Mouse (Mus musculus) monocyte, adult 2 months (primary cell): ENCODE data around the gene Mrpl39.

ENCODE experiments used
- DNase-seq, 2 experiments: peaks; one replicate each; pipeline ENCODE4 v3.0.0; 2022; ENCODE audit warnings: low spot score in 2 of 2, low read depth in 1 of 2

The Mrpl39 gene

GRCm38 (mm10) chr16:84744703-84745490, 9.4 kb upstream of the Mrpl39 start:
- DNase-seq, result no peak

DNA sequence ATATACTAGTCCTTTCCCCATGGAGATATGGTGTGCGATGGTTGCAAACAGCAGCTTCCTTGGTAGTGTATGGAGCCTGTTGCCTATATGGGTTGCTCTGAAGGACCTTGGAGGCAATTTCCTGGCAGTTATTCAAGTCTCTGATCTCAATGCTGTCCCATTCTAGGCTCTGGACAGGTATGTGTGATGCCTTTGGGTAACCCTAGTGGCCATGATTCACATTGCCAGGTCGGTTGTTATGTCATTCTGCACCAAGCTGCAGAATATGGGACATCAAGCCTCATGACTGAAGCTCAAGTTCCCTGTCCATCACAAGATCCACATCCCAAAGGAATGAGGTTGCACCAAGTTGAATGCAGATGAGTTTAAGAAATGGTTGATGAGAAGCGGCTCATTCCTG, 1.8 kb upstream of the Mrpl39 start:
- DNase-seq, result no peak

GRCm38 (mm10) chr16:84734806-84735165, 756 bp downstream of the Mrpl39 start:
- DNase-seq, result no peak

GRCm38 (mm10) chr16:84720670-84721069, 14.9 kb downstream of the Mrpl39 start:
- DNase-seq, result no peak

DNA sequence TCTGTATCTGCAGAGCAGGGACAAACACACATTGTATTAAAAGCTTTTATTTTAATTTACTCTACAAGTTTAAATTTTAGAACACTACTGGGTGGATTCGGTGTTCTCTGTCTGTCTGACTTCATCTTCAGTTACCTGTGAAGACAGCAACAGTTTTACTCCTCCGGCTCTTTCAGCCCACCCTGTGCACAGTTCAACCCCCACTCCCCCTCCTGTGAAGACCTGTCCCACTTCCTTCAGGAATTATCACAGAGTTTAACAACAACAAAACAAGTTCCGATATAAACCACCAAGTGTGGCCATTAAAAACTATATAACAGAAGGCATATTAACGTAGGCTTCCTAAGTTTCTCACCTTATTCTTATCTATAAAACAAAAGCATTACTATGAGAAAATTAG, 17.3 kb downstream of the Mrpl39 start:
- no peak for DNase-seq

DNA sequence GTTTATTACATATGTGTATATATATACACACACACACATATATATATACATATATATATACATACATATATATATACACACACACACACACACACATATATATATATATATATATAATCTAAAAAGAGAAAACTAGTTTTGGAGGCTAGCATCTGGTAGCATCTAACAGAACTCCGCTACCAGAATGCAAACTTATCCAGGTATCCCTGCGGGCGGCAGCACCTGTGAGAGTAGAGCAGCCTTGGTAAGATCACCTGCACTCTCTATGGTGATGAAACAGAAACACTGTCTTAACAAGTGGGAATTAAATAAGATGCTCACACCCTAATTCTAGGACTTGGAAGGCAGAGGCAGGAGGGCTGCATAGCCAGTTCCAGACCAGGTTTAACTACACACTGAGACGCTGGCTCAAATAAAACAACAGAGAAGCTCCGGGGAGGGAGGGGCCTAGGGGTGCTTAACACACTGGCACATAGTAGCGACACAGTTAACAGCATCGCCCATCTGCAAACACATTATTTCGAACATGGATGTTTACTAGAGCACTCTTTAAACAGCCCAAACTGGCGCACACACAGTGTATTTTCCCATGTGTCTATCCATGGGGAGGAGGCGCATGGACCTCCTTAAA, 17.8 kb downstream of the Mrpl39 start:
- DNase-seq, result no peak

DNA sequence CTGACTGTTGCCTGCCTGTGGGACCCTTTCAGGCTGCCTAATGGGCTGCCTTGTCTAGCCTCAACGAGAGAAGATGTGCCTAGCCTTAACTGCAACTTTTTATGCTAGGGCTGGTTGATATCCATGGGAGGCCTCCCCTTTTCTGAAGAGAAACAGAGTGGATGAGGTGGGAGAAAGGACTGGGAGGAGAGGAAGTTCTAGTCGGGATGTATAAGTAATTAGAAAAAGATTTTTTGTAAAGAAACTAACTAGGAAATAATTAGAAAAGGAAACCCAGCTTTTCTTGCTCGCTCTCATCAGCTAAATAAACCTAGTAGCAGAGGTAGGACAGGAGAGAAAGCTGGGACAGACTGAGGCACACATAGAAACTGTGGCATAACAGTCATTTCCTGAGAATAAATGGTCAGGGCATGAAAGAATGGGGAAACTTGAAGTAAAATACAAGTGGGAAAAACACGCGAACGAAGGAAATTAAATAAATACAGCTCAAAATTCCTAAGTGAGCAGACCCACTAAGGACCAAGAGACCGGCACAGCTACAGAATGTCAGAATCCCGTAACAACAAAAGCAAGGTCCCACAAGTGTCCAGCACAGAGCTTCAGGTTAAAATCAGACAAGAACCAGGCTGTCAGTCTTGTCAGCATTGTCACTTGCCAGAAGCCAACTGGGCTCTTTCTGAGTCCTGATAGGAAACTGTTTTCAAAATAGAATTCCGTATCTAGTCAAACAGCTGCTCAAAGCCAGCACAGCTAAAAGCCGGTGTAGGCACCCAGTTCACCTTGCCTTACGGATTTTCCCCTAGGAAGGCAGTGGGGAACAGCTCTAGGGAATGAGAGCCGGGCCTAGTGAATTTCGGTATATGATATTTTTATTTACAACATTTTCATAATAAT, 18.6 kb downstream of the Mrpl39 start:
- DNase-seq, result no peak

DNA sequence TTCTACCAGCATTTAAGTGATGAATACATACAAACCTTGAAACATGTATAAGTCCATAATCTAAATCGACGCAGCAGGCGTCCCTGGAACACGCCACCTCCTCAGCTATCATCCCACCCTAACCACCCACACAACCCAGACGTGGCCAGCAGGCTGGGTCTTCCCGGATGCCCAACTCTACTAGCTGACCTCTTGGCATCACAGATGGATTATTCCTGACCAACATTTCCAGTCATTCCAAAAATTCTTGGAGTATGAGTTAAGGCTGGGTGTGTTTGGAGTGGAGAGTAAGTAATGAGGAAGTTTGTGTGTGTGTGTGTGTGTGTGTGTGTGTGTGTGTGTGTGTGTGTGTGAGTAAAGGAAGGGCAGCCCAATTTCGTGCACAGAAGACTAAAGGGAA, 19.3 kb downstream of the Mrpl39 start:
- DNase-seq, result no peak

- DNase-seq, result no peak
Observed at GRCm38 (mm10) chr16:84714978-84715377, 20.6 kb downstream of the Mrpl39 start.

- no peak for DNase-seq
Observed at GRCm38 (mm10) chr16:84713926-84714325, 21.6 kb downstream of the Mrpl39 start.

GRCm38 (mm10) chr16:84713156-84713555, 22.4 kb downstream of the Mrpl39 start:
- no peak for DNase-seq

- no peak for DNase-seq
Observed at GRCm38 (mm10) chr16:84708649-84709048, 26.9 kb downstream of the Mrpl39 start.

- DNase-seq, result no peak
Observed at GRCm38 (mm10) chr16:84707802-84708201, 27.7 kb downstream of the Mrpl39 start.

GRCm38 (mm10) chr16:84706571-84706970, 29.0 kb downstream of the Mrpl39 start:
- DNase-seq, result no peak

- no peak for DNase-seq
Observed at GRCm38 (mm10) chr16:84705507-84705906, 30.0 kb downstream of the Mrpl39 start.

DNA sequence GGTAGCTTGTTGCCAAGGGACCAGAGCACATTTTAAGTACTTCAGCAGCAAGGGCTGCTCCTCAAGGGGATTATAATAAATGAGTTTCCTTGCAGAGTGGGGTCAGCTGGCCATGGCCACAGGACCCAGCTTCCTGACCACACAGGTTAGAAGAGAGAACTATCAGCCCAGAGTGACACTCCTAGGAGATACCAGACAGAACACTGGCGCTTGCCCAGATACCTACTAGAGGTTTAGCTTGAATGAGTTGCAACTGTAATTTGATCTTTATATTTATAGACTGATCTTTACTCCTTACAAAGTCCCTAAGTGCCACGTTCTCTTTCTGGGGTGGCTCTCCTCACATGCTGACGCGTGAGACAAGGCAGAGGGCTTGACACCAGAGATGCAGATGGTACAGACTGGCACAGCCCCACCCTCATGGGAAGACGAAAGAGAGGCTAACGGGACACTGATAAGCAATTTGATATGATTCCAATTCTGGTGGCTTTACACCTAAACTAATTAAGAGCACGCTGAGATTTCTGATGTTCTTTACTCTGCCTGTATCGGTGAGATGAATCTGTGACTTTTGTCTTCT, 30.8 kb downstream of the Mrpl39 start:
- no peak for DNase-seq

DNA sequence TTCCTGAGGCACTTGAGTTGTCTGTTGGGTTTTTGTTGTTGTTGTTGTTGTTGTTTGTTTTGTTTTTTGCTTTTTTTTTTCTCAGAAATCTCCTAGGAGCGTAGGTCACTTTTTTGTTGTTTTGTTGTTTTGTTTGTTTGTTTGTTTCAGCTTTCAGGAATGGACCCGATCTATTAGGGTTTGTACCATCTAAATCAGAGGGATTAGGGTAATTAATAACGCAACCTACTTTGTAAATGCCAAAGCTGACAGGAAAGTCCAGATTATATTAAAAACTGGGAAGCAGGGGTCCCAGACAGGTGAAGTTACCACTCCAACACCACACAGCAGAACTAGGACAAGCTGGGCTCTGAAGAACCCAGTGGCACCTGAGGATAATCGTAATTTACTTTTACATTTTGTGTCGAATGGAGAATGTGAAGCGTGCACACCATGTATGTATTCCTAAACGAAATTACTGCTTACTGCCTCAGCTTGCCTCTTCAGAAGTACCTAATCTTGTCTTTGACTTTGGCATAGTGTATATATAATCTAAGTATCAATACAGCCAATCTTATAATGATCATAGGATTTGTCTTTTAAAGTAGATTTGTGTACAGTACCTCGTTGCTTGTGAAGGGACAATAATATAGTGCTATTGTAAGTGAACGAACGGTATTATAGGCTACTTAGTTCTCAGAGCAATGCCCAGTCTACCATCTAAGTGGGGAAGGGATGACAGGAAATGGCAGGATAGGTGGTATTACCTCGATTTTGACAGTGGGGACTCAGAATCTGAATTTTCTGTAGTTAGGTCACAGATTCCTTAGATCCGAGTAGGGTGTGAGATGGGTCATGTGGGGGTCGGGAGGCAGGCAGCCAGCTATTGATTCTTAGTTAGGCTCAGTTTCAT, 31.5 kb downstream of the Mrpl39 start:
- DNase-seq, result no peak

GRCm38 (mm10) chr16:84703129-84703768, 32.3 kb downstream of the Mrpl39 start:
- no peak for DNase-seq

DNA sequence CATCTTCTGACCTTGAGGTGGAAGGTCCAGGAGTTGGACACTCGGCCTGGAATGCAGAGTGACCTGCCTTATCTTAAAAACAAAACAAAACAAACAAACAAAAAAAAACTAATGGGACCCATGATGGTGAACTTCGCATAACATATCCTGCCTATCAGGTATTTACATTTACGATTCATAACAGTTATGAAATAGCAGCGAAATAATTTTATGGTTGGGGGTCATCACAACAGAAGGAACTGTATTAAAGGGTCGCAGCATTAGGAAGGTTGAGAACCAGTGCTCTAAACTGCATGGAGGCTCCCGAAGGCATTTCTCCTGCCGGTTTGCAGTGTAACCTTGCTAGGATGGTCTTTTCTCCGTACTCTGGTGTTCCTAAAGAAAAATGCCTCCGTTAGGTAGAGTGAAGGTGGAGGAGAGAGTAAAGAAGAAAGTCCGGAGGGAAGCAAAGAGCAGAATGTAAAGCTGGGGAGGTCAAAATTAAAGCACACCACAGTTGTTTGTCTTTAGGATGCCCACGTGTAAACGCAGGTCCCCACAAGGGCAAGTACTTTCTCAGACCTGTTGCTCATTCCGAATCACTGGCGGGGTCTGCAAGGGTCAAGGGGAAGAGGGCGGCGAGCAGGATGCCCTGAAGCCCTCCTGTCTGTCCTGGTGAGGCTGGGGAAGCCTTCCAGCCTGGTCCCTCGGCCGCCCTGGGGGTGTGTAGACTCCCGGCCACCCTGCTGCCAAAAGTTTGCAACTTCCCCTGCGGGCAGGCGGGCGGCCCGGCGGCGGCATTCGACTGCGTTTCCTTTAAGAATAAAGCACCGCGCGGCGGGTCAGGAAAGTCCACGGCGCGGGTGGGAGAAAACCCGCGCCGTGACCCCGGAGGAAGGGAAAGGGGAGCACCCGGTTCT, 33.1 kb downstream of the Mrpl39 start:
- DNase-seq, result no peak
